Mouse (Mus musculus): ENCODE data around the gene Gm8165.
"Not testable (repeated sequence)": the region's sequence is repeated elsewhere in the genome, so short reads cannot be mapped to it uniquely, and the experiment has no call there.

Gene Gm8165

GRCm38 (mm10) chr14:43677099-43677498 lies at the start of gene Gm8165:
Gene Gm8165 (minus strand): TSS chr14:43677199.
- DNase-seq (ENCODE audit: low spot score in 2 of 2): not testable (repeated sequence)

- DNase-seq (ENCODE audit: low spot score in 2 of 2): not testable (repeated sequence)
These were observed 20.6 kb upstream of the Gm8165 start, which contains the start of gene Gm7324 for GRCm38 (mm10) chr14:43697621-43698020. Gene Gm7324 (plus strand): TSS chr14:43697828.
